Mouse (Mus musculus) CD8-positive naive resting alpha-beta T cell, adult 57 days (primary cell): ENCODE measurements around the gene Btbd35f4. TPM values are rescaled to one million over a fixed set of nuclear protein-coding genes. Genes with fewer than 3 reads are reported as not detected.

ENCODE experiments used
- total RNA-seq: library from RNA; stranded (reverse); gene quantifications from one replicate; pipeline ENCODE4 v1.2.4, GENCODE M21; 2023

Btbd35f4 gene
- total RNA-seq = not detected

DNA sequence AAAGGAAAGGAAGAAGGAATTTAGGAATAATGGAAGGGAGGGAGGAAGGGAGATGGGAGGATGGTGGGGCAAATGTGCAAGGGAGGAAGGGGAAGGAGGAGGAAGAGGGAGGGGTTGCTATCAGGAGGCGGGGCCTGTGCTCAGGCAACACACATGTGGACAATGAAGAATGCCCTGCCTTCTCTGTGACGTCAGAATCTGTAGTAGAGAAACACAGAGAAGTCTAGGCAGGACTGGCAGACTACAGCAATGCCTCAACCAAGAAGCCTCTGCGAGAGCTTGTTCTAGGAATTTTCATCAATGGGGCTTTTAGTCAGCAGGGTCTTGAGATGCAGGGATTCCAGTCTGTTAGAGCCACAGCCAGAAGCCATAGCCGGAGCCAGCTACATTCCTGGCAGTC lies at the start of gene Btbd35f4:
Gene Btbd35f4 (plus strand): TSS at position 301 of the 400 bp plus-strand sequence.

Other genes starting within 250 kb of the Btbd35f4 start
- not detected for gene Btbd35f27, start 151.6 kb downstream of the Btbd35f4 start, total RNA-seq